ENCODE assay signal across 22 mouse cellular contexts in genomic region chr2:52179678-52180077, GRCm38 (mm10).
A peak's percentile ranks its signal among the peaks of the same experiment; 100 is the strongest.
DNase-seq lines count a peak whose midpoint lies in the region; ATAC-seq and TF ChIP-seq lines count a peak whose summit lies in the region.
"Had no signal": no experiment of that assay in that cellular context is flagged by ENCODE, and none has a peak within 500 bp of the region (broad histone marks: within the 10 kb centered on the region; RNA-seq: fewer than 3 reads in every experiment).

No protein-coding gene starts in this region.

- no peak overlapping the region for H3K27ac ChIP-seq in embryonic facial prominence, embryonic 13.5 days
- no peak overlapping the region for H3K27ac ChIP-seq in embryonic facial prominence, embryonic 10.5 days (replicated peaks)
- peak overlapping the region; percentile 23; the same call in 1 of the 2 replicates for H3K27ac ChIP-seq in spleen, adult 2 months (ENCODE audit: insufficient read depth, low read length)
- no peak overlapping the region for H3K27ac ChIP-seq in embryonic facial prominence, embryonic 15.5 days (replicated peaks)
- no peak overlapping the region for H3K27ac ChIP-seq in liver, postnatal 0 days (ENCODE audit: low read depth)
- H3K27ac ChIP-seq: embryonic facial prominence, embryonic 12.5 days; forebrain, embryonic 12.5 days; heart, embryonic 13.5 days; hindbrain, embryonic 10.5 days; limb, embryonic 15.5 days; macrophage; stomach, embryonic 15.5 days had no signal

- DNase-seq in embryonic facial prominence, embryonic 10.5 days (ENCODE audit: low spot score): no peak
- no peak for DNase-seq in spleen, adult 2 months (ENCODE audit: low read depth in 1 of 2, low spot score in 2 of 2)
- no peak for DNase-seq in spleen, postnatal 10 days (ENCODE audit: low spot score in 2 of 2)
- no peak for DNase-seq in ovary, postnatal 36 days (ENCODE audit: low spot score)
- no peak for DNase-seq in urinary bladder, postnatal 25 days (ENCODE audit: low spot score)
- no peak for DNase-seq in liver, postnatal 0 days
- DNase-seq: adrenal gland, postnatal 25 days; cerebellum, postnatal 36 days; kidney, postnatal 4 days; lung, adult 18-20 months; thymus, postnatal 14 days had no signal

- 0 out of 2 replicates have a peak, but pooled peaks have one; percentile 43 for ATAC-seq in embryonic facial prominence, embryonic 13.5 days (ENCODE audit: insufficient number of reproducible peaks, insufficient read depth, low FRiP score, low TSS enrichment, low read depth)
- ATAC-seq in embryonic facial prominence, embryonic 15.5 days (ENCODE audit: insufficient number of reproducible peaks, low FRiP score, low TSS enrichment, low read depth): peak; percentile 65; the same call in 1 of the 2 replicates
- ATAC-seq in liver, postnatal 0 days: no peak
- ATAC-seq: midbrain, embryonic 16.5 days had no signal

- no peaks in the 10 kb centered on the region for H3K27me3 ChIP-seq in embryonic facial prominence, embryonic 13.5 days
- no peaks in the 10 kb centered on the region for H3K27me3 ChIP-seq in embryonic facial prominence, embryonic 10.5 days (replicated peaks; ENCODE audit: low read depth, poor library complexity, severe bottlenecking)
- no peaks in the 10 kb centered on the region for H3K27me3 ChIP-seq in spleen, adult 2 months (ENCODE audit: control insufficient read depth, insufficient read depth, low read length)
- H3K27me3 ChIP-seq in embryonic facial prominence, embryonic 15.5 days: no peaks in the 10 kb centered on the region
- no peaks in the 10 kb centered on the region for H3K27me3 ChIP-seq in liver, postnatal 0 days (ENCODE audit: insufficient read depth, low read length)
- H3K27me3 ChIP-seq: embryonic facial prominence, embryonic 12.5 days; forebrain, embryonic 12.5 days; heart, embryonic 13.5 days; limb, embryonic 15.5 days; stomach, embryonic 15.5 days had no signal

- TF ChIP-seq CTCF in spleen, adult 2 months (IDR thresholded peaks at IDR 0.05; ENCODE audit: extremely low read depth, insufficient read depth, insufficient read length, insufficient replicate concordance): no peak
- no peak for TF ChIP-seq CTCF in liver, postnatal 0 days (IDR thresholded peaks at IDR 0.05; ENCODE audit: low read depth)

- H3K9me3 ChIP-seq in embryonic facial prominence, embryonic 13.5 days: no peaks in the 10 kb centered on the region
- H3K9me3 ChIP-seq in embryonic facial prominence, embryonic 10.5 days: no peaks in the 10 kb centered on the region
- no peaks in the 10 kb centered on the region for H3K9me3 ChIP-seq in embryonic facial prominence, embryonic 15.5 days (replicated peaks)
- H3K9me3 ChIP-seq in liver, postnatal 0 days (ENCODE audit: low read length): no peaks in the 10 kb centered on the region
- H3K9me3 ChIP-seq: embryonic facial prominence, embryonic 12.5 days; forebrain, embryonic 12.5 days; G1E; heart, embryonic 13.5 days; hindbrain, embryonic 10.5 days; limb, embryonic 15.5 days; stomach, embryonic 15.5 days had no signal

- H3K4me1 ChIP-seq in embryonic facial prominence, embryonic 13.5 days: peaks cover 7% of the 10 kb centered on the region; the same call in 1 of the 2 replicates
- no peaks in the 10 kb centered on the region for H3K4me1 ChIP-seq in embryonic facial prominence, embryonic 10.5 days
- H3K4me1 ChIP-seq in spleen, adult 2 months (ENCODE audit: control insufficient read depth, insufficient read depth, insufficient read length): peaks cover 7% of the 10 kb centered on the region; the same call in 1 of the 2 replicates
- no peaks in the 10 kb centered on the region for H3K4me1 ChIP-seq in embryonic facial prominence, embryonic 15.5 days
- H3K4me1 ChIP-seq in liver, postnatal 0 days (ENCODE audit: insufficient read depth): no peaks in the 10 kb centered on the region
- H3K4me1 ChIP-seq: embryonic facial prominence, embryonic 12.5 days; forebrain, embryonic 12.5 days; heart, embryonic 13.5 days; hindbrain, embryonic 10.5 days; limb, embryonic 15.5 days; stomach, embryonic 15.5 days had no signal

- no peaks in the 10 kb centered on the region for H3K36me3 ChIP-seq in embryonic facial prominence, embryonic 13.5 days
- H3K36me3 ChIP-seq in embryonic facial prominence, embryonic 10.5 days (replicated peaks): no peaks in the 10 kb centered on the region
- H3K36me3 ChIP-seq in spleen, adult 2 months (ENCODE audit: control insufficient read depth, insufficient read depth, low read length): no peaks in the 10 kb centered on the region
- H3K36me3 ChIP-seq in embryonic facial prominence, embryonic 15.5 days: no peaks in the 10 kb centered on the region
- no peaks in the 10 kb centered on the region for H3K36me3 ChIP-seq in liver, postnatal 0 days (replicated peaks; ENCODE audit: insufficient read depth, low read length)
- H3K36me3 ChIP-seq: embryonic facial prominence, embryonic 12.5 days; forebrain, embryonic 12.5 days; G1E; heart, embryonic 13.5 days; hindbrain, embryonic 10.5 days; limb, embryonic 15.5 days; stomach, embryonic 15.5 days had no signal

- no peak overlapping the region for H3K9ac ChIP-seq in embryonic facial prominence, embryonic 13.5 days
- H3K9ac ChIP-seq in embryonic facial prominence, embryonic 15.5 days: no peak overlapping the region
- H3K9ac ChIP-seq in liver, postnatal 0 days (replicated peaks): no peak overlapping the region
- H3K9ac ChIP-seq: embryonic facial prominence, embryonic 12.5 days; forebrain, embryonic 12.5 days; heart, embryonic 13.5 days; limb, embryonic 15.5 days; stomach, embryonic 15.5 days had no signal

- TF ChIP-seq POLR2A in spleen, adult 2 months (IDR thresholded peaks at IDR 0.05; ENCODE audit: low read depth, low read length): no peak

- H3K4me3 ChIP-seq in embryonic facial prominence, embryonic 13.5 days: no peak overlapping the region
- no peak overlapping the region for H3K4me3 ChIP-seq in embryonic facial prominence, embryonic 10.5 days
- H3K4me3 ChIP-seq in spleen, adult 2 months (ENCODE audit: extremely low read depth, insufficient read depth, insufficient read length): no peak overlapping the region
- H3K4me3 ChIP-seq in embryonic facial prominence, embryonic 15.5 days (replicated peaks): no peak overlapping the region
- no peak overlapping the region for H3K4me3 ChIP-seq in liver, postnatal 0 days (ENCODE audit: low read depth, low read length)
- H3K4me3 ChIP-seq: embryonic facial prominence, embryonic 12.5 days; forebrain, embryonic 12.5 days; heart, embryonic 13.5 days; hindbrain, embryonic 10.5 days; limb, embryonic 15.5 days; stomach, embryonic 15.5 days had no signal

- no peak overlapping the region for H3K4me2 ChIP-seq in embryonic facial prominence, embryonic 13.5 days
- no peak overlapping the region for H3K4me2 ChIP-seq in embryonic facial prominence, embryonic 15.5 days (replicated peaks)
- H3K4me2 ChIP-seq in liver, postnatal 0 days (ENCODE audit: low read depth, low read length): no peak overlapping the region
- H3K4me2 ChIP-seq: embryonic facial prominence, embryonic 12.5 days; forebrain, embryonic 12.5 days; heart, embryonic 13.5 days; limb, embryonic 15.5 days; stomach, embryonic 15.5 days had no signal

- TF ChIP-seq EP300 in liver, postnatal 0 days (IDR thresholded peaks at IDR 0.05; ENCODE audit: low read depth): no peak

- WGBS in embryonic facial prominence, embryonic 13.5 days: 71% methylated on average over 1 of the region's 1 CpGs
- WGBS in embryonic facial prominence, embryonic 10.5 days: 87% methylated on average over 1 of the region's 1 CpGs
- WGBS in spleen, adult 2 months: 30% methylated on average over 1 of the region's 1 CpGs
- 76% methylated on average over 1 of the region's 1 CpGs for WGBS in embryonic facial prominence, embryonic 15.5 days
- WGBS in liver, postnatal 0 days (ENCODE audit: insufficient replicate concordance): 67% methylated on average over 1 of the region's 1 CpGs
